Mouse (Mus musculus) ES-E14 (cell line): Measurements from ENCODE around the gene Kctd5. TPM values are rescaled to one million over a fixed set of nuclear protein-coding genes. Genes with fewer than 3 reads are reported as not detected.

Source experiments
- DNase-seq: peaks from one replicate; pipeline ENCODE4 v3.0.0-alpha.2; 2013; ENCODE audit warnings: low read depth, low spot score
- H3K27ac ChIP-seq: 2 replicates; pipeline ENCODE4 v1.5.1; 2012; ENCODE audit warnings: low read depth, mild to moderate bottlenecking, low read length, moderate library complexity, mixed read lengths; ENCODE audit not compliant: poor library complexity, insufficient read depth, severe bottlenecking
- H3K36me3 ChIP-seq: 2 replicates; pipeline ENCODE4 v1.6.1; 2012; ENCODE audit warnings: mild to moderate bottlenecking, low read length, moderate library complexity, mixed read lengths; ENCODE audit not compliant: control insufficient read depth, poor library complexity, insufficient read depth, severe bottlenecking
- H3K4me1 ChIP-seq, 2 experiments: fragments of 150-350 bp in 1 of 2; sonication (generic) in 1 of 2; 2 replicates each; pipeline ENCODE4 v1.6.1; 2012; ENCODE audit warnings: low read length in 2 of 2, mild to moderate bottlenecking in 1 of 2, mixed read lengths in 1 of 2; ENCODE audit not compliant: control insufficient read depth in 2 of 2, insufficient read depth in 2 of 2, poor library complexity in 1 of 2
- H3K4me3 ChIP-seq, 2 experiments: fragments of 150-350 bp in 1 of 2; sonication (generic) in 1 of 2; 2 replicates each; pipeline ENCODE4 v1.5.1; 2012; ENCODE audit warnings: low read length in 2 of 2, low read depth in 1 of 2, mild to moderate bottlenecking in 1 of 2, mixed read lengths in 1 of 2; ENCODE audit not compliant: insufficient read depth in 1 of 2, poor library complexity in 1 of 2, severe bottlenecking in 1 of 2
- H3K9ac ChIP-seq: 2 replicates; pipeline ENCODE4 v1.6.1; 2012; ENCODE audit warnings: low read depth, mild to moderate bottlenecking, low read length, mixed read lengths; ENCODE audit not compliant: poor library complexity, insufficient read depth, severe bottlenecking
- H3K9me3 ChIP-seq: fragments of 150-350 bp; sonication (generic); 2 replicates; pipeline ENCODE4 v1.6.1; 2012; ENCODE audit warnings: low read depth, mild to moderate bottlenecking, low read length; ENCODE audit not compliant: control insufficient read depth, insufficient read depth
- CHD2 ChIP-seq: IDR thresholded peaks from 2 replicates; pipeline ENCODE4 v1.6.1; 2014; ENCODE audit warnings: mild to moderate bottlenecking, low read depth, low read length, inconsistent platforms
- HCFC1 ChIP-seq: IDR thresholded peaks from 2 replicates; pipeline ENCODE4 v1.6.1; 2012; ENCODE audit warnings: low read length, inconsistent platforms, borderline replicate concordance; ENCODE audit not compliant: insufficient read depth
- MAFK ChIP-seq: IDR thresholded peaks from 2 replicates; pipeline ENCODE4 v1.6.1; 2014; ENCODE audit warnings: mild to moderate bottlenecking, low read depth, low read length, inconsistent platforms; ENCODE audit not compliant: insufficient read depth
- ZC3H11A ChIP-seq: IDR thresholded peaks from 2 replicates; pipeline ENCODE4 v1.6.1; 2012; ENCODE audit warnings: low read depth, mild to moderate bottlenecking, inconsistent platforms, low read length, borderline replicate concordance
- ZNF384 ChIP-seq: IDR thresholded peaks from 2 replicates; pipeline ENCODE4 v1.6.1; 2012; ENCODE audit warnings: low read depth, low read length, inconsistent platforms
- in situ Hi-C, 2 experiments: fragments of 600-800 bp; cut with MboI; formaldehyde crosslinking; loops; one replicate each; pipeline ENCODE4 v1.15.1; 2025; ENCODE audit warnings: low sequenced_read_pairs in 2 of 2, inconsistent platforms in 1 of 2; ENCODE audit not compliant: unreplicated experiment in 2 of 2
- total RNA-seq: library from RNA; depleted of rRNA; stranded (reverse); fragments of 300-350 nt; gene quantifications from 2 replicates; pipeline ENCODE4 v1.2.3, GENCODE M21; 2012

Gene Kctd5
- total RNA-seq, 1 experiment = 42.3 TPM

- H3K4me3 ChIP-seq = no peak overlapping the region
- no peak overlapping the region for H3K27ac ChIP-seq
- H3K9me3 ChIP-seq = no peaks in the 10 kb centered on the region
- no peak for TF ChIP-seq ZC3H11A
- peak; percentile 58; the same call in 1 of the 2 replicates for TF ChIP-seq ZNF384
- no peak for TF ChIP-seq CHD2
- TF ChIP-seq MAFK = no peak
- TF ChIP-seq HCFC1 = 0 out of 2 replicates have a peak, but pooled peaks have one; percentile 26
- DNase-seq = peak; percentile 56
- H3K9ac ChIP-seq = no peak overlapping the region
- peaks cover 18% of the 10 kb centered on the region for H3K36me3 ChIP-seq
- in situ Hi-C loops = no loop called here
- H3K4me1 ChIP-seq = peaks cover 2 to 13% of the 10 kb centered on the region in 2 experiments; a peak in 1 of 4 replicates
Observed at GRCm38 (mm10) chr17:24046026-24046425, 27.3 kb downstream of the Kctd5 start.

- TF ChIP-seq ZC3H11A (no peak), HCFC1 (no peak), ZNF384 (no peak; the same call in 1 of the 2 replicates), CHD2 (no peak), MAFK (no peak)
- no peaks in the 10 kb centered on the region for H3K9me3 ChIP-seq
- DNase-seq = no peak
- H3K9ac ChIP-seq = no peak overlapping the region
- H3K4me1 ChIP-seq = peaks cover 2 to 13% of the 10 kb centered on the region in 2 experiments; a peak in 1 of 4 replicates
- no peak overlapping the region for H3K4me3 ChIP-seq
- H3K36me3 ChIP-seq = peaks cover 14% of the 10 kb centered on the region
- in situ Hi-C loops = no loop called here
- no peak overlapping the region for H3K27ac ChIP-seq
Observed at GRCm38 (mm10) chr17:24045608-24046007, 27.7 kb downstream of the Kctd5 start.

GRCm38 (mm10) chr17:24044482-24044881 is 28.8 kb downstream of the Kctd5 start:
- no peak overlapping the region for H3K4me3 ChIP-seq
- no peak for DNase-seq
- H3K4me1 ChIP-seq = peaks cover 2 to 13% of the 10 kb centered on the region in 2 experiments; a peak in 1 of 4 replicates
- no peaks in the 10 kb centered on the region for H3K9me3 ChIP-seq
- no peak overlapping the region for H3K9ac ChIP-seq
- no peak overlapping the region for H3K27ac ChIP-seq
- peaks cover 11% of the 10 kb centered on the region for H3K36me3 ChIP-seq
- in situ Hi-C loops = no loop called here
- no peak for TF ChIP-seq HCFC1
- TF ChIP-seq ZNF384 = no peak
- TF ChIP-seq MAFK = no peak
- no peak for TF ChIP-seq CHD2
- no peak for TF ChIP-seq ZC3H11A

- H3K27ac ChIP-seq = no peak within 1 kb of the TSS
- in situ Hi-C loops = no loop called here
- peaks cover 0 to 6% of the 10 kb centered on the region in 2 experiments; a peak in 1 of 4 replicates for H3K4me1 ChIP-seq
- DNase-seq = no peak
- H3K9ac ChIP-seq = no peak within 1 kb of the TSS
- no peaks in the 10 kb centered on the region for H3K9me3 ChIP-seq
- no peak within 1 kb of the TSS; a peak in 1 of 4 replicates for H3K4me3 ChIP-seq
- H3K36me3 ChIP-seq = no peaks in the 10 kb centered on the region
- no peak for TF ChIP-seq HCFC1
- no peak for TF ChIP-seq CHD2
- TF ChIP-seq ZC3H11A = no peak
- no peak for TF ChIP-seq MAFK
- no peak for TF ChIP-seq ZNF384
Observed at GRCm38 (mm10) chr17:24037844-24038243, 35.4 kb downstream of the Kctd5 start, which contains the start of gene Prss27. Prss27 (plus strand) TSS chr17:24038144.
